Mouse (Mus musculus) thymus, adult 18-20 months (tissue): Measurements from ENCODE around the gene Veph1.

Source experiments
- DNase-seq, 2 experiments: peaks; one replicate each; pipeline ENCODE4 v3.0.0; 2022; ENCODE audit warnings: mixed read lengths in 2 of 2

The Veph1 gene

DNA sequence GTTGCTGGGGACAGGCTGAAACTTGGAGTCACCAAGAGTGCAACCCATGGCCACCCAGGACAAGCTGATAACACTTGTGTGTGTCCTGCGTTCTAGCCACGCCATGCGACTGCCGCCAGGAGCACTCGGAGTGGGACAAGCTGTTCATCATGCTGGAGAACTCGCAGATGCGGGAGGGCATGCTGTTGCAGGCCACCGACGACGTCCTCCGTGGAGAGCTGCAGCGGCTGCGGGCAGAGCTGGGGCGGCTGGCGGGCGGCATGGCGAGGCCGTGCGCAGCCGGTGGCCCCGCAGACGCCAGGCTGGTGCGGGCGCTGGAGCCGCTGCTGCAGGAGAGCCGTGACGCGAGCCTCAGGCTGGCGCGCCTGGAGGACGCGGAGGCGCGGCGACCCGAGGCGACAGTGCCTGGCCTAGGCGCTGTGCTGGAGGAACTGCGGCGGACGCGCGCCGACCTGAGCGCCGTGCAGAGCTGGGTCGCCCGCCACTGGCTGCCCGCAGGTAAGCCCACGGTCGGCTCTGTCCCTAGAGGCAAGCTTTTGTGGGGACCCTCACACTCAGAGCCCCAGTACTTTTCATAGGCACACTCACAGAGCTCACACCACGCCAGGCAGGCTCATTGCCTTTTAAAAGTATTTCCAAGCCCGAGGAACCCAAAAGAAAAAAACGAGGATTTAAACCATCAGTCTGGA, 75.9 kb downstream of the Veph1 start:
- no peak for DNase-seq

DNA sequence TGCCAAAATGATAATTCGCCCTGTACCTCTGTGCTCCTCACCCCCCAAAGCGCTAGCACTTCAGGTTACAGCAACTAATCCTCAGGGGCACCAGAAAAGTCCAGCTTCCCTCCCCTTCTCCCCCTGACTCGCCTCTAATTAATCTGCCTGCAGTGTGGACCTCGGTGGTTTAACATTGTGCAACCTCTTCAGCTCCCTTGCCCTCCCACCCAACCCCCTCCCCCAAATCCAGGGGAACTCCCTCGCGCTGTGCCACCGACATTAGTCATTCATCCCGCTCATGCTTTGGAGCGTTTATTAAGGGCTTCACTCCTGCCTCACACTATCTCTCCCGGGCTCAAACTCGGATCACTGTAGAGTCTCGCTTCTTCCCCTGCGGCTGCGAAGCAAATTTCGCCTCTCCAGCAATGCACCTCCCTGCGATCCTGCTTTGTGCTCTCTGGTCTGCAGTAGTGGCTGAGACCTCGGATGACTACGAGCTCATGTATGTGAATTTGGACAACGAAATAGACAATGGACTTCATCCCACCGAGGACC, 76.9 kb downstream of the Veph1 start, which contains the start of gene Ptx3:
Gene Ptx3, plus strand, starts transcription at position 256 of the 537 bp plus-strand sequence.
- no peak for DNase-seq

DNA sequence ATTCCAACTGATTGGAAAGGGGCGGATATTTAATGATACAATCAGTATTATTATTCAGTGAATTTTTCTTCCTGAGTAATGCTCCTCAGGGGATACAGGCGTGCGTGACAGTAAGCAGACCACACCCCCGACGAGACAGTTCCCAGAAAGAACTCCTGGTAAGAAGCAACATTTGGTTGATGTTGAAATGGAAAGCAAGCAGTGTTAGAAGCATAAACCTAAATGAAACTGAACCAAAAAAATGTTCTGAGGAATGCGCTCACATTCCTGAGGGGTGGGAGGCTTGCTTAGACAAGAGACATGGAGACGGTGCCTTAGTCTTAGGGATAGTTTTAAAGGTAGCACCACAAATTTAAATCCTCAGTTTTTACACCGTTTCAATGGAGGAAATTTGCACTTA, 80.9 kb downstream of the Veph1 start:
- no peak for DNase-seq

DNA sequence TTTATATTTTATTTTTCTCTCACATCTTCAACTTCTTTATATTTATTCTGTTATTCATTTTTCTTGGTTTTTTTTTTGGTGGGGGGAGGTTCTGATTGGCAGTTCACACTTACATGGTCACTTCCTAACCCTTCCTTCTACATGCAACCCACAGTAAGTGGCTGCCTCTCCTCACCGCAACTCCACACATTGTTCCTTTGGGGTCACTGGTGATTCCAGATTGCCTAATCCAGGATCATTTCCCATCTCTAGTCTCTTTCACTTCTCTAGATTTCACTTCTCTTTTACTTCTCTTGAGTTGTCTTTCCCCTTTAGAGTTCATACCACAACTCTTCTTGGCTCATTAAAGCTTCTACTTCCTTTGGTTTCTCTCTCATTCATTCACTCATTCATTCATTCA, 83.1 kb downstream of the Veph1 start:
- no peak for DNase-seq

DNA sequence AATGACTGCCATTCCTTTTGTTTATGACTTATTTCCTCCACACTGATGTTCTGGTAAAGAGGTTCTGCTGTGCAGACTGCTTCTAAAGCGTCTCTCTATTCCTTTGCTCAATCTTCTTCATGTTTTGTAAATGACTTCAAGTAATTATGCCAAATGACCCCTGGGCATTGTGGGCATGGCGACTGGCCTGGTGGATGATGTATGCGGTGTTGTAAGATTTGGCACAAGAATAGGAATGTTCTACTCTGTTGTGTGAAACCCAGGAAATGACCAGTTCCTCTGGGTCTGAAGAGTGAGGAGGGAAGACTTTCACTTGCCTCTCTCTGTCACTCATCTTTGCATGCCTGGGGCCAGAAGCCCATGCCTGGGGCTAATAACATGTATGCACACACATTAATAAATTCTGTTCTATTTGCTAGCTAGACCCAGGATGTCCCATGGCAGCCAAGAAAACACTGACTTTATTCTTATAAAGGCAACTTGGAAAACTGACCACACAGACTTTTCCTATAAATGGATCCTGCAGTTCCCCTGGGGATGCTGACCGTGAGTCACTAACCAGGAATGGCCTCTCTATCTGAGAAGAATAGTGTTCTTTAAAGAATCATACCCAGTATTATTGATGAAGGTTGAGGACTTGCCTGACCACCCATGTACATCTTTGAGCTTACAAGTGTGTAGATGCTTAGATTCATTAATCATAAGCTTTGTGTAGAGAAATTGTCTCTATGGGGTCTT, 87.6 kb downstream of the Veph1 start:
- no peak for DNase-seq

DNA sequence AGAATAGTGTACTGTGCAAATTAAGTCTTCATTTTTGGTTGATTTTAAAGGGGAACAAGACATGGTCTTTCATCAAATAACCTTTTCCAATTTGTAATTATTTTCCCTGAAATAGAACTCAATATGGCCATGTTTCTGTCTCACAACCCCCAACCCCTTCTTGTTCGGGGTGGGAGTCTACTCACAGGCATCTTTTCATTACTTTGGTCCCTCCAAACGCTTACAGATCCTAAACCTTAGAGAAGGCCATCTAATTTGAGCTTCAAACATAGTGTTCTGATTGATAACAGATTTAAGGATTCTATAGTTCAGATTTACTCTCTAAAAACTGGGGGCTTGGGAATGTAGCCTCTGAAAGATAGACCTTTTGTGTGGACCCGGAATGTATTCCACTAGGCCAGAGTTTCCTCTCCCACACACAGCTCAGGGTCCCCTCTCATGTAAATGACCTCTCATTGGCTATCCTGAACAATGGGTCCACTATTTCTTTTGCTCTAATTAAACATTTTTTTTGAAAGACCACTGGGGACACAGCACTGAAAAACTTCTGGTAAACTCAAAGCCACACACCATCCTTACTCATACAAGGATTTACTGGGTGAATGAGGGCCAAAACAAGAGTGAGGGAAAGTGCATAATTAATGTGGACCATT, 102.6 kb downstream of the Veph1 start:
- no peak for DNase-seq

DNA sequence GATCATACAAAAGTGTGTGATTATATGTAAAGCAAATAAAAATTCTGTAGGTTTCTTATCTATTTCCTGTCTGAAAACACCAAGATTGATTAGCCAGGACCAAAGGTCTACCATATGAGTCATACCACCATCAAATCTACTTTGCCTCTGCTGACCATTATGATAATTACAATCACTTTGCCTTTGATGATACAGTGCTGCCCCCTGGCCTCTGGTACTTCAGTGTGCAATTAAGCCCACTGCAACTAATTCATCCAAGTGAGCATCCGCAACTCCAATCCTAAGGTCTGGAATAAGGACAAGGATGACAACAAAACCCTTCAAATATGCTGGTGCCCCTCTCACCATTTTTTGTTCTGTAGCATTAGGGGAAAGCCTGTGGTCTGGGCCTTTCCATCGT, 117.0 kb downstream of the Veph1 start:
- DNase-seq: no peak

DNA sequence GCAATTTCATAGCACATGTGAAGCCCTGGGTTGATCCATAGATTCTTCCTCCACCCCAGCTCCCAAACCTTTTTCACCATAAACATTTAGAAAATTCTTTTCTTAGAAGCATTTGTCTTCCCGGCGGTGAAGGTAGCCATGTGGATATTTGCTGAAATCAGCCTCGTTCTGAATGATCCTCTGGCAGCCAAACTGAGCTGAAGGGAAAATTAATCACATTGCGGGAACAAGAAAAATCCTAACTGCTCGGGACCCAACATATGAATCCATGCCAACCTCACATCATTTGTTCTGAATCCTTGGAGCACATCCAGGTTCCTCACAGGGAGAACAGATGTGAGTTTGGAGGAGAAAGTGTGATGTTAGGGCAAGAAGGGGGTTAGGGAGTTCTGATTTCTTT, 123.7 kb downstream of the Veph1 start:
- no peak for DNase-seq

DNA sequence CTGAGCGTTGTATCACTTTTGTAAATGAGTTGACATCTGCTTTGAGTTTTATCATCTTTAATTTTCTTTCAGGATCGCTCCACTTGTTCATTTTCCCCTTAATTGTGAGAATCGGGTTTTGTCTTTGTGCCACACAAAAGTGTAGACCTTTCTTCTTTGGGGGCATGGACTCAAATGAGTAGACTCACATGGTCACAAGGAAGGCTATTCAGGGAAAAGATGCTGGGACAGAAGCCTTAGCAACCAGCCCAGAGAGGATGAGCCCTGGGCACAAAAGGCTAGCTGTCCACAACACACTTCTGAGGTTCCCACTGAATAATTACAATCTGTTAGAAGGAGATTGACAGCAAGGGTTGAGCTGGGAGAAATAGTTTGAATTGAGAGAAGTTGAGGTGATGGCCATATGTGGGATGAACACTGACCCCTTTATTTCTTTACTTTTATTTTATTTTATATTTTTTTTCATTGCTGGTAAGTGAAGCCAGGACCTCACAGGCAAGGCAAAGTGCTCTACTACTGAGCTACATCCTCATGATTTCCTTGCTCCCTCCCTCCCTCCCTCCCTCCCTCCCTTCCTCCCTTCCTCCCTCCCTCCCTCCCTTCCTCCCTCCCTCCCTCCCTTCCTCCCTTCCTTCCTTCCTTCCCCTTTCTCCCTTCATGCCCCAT, 126.6 kb downstream of the Veph1 start:
- DNase-seq: no peak

DNA sequence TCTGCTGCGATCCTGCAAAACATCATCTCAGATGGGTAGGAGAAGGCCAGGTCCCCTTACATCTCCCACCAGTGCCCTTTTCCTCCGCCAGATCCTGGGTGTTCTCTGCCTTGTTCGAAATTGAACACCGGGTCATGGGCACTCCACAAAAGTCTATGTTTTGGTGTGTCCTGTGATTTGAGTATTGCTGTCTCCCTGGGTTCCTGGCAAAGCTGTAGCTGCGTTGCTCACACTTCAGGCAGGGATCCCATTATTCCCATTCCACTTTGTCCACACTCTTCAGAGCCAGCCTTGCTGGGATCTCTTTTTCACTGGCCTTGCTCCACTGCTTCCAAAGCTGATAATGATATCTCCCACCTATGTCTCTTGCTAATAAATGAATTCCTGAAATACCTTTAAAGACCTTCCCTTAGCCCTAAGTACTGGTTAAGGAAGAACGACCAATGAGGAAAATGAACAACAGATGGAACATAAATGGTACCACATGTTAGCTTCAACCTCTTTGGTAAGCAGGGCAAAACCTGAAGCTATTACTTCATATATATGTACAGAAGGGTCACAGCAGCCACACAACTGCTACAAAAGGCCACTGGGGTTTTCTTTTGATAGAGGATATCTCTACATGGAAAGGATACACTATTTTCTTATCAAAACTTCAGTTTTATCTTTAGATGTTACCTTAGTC, 129.9 kb downstream of the Veph1 start:
- no peak for DNase-seq

DNA sequence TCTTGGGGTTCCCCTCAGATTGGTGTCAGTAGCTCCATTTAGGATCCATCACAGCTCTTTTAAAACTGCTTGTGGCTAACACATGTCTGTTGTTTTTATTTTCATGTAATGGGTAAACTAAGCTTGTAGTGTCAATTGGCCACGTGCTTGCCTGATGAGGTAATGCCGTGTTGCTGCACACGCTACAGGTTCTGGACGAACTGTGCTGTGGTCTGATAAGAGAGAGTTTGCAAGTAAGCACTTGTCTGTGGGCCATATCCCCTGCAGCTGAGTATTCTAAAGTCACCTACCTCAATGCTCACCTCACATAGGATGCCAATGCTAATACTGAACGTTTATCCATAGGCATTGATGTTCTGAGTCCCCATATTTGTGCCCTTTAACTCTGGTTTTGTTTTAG, 131.6 kb downstream of the Veph1 start:
- DNase-seq: no peak

DNA sequence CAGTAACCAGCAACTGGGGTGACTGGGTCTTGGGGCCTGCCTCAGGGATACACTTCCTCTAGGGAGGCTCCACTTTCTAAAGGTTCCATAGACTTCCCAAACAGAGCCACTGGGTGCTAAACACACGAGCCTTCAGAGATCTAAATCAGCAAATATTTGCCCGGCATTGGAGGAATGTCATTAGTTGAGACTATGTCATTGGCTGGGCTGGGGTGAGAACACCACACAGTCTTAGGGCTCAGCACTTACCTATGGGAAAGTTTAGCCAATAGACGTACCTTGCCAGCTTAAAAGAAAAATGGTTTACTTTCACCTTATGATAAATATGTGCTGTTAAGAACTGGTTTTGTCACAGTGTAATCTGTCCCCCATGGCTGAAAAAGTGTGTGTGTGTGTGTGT, 132.1 kb downstream of the Veph1 start:
- DNase-seq: no peak

DNA sequence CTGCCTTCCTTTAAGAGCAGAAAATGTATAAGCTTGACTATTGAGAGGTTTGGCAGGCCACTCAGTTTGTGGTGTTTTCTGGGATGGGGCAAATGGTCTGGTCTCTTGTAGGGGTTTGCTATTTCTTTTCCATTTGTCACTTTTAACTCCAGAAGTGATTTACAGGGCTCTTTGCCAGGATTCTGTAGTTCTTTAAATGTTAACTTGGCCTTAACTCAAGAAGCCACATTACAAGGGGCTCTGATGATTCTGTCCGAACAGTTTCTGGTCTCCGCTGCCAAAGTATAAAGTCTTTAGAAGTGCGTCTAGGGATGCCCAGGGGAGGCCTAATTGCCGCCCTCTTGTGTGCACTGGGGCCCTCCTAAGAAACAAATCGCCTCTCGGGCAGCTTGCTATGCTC, 134.0 kb downstream of the Veph1 start:
- no peak for DNase-seq

DNA sequence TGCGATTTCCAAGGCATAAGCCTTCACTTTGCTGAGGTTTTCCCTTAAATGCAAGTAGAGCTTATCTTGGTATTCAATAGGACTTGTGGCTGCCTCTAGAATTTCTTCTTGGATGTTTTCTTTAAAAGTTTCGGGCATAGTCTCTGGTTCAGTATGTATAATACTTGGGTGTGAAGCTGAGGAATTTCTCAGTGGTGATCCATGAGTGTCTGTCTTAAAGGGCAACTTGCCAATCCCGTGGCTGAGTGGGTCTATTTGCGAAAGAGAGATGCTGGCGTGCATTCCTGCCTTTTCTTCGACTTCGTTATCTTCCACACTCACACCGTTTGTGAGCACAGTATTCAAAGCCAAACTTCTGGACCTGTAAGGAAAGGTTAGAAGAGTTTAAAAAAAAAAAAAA, 138.7 kb downstream of the Veph1 start:
- DNase-seq: no peak

DNA sequence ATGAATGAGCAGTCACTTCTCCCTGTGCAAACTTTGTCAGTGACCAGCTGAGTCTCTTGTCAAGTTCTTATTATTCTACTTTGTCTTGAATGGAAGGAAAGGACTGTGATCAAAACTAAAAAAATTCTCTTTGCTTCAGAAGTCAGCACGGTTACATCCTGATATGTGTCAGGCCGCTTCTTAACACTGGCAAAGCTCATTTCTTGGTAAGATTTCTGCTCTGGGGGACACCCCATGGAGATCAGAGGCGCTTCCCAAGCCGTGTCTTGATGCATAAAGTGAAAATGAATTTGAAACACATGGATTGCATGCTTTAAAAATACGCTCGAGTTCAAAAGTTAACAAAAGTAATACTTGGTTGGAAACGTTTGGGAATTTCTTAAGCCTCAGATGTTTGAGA, 159.0 kb downstream of the Veph1 start:
- DNase-seq: no peak

DNA sequence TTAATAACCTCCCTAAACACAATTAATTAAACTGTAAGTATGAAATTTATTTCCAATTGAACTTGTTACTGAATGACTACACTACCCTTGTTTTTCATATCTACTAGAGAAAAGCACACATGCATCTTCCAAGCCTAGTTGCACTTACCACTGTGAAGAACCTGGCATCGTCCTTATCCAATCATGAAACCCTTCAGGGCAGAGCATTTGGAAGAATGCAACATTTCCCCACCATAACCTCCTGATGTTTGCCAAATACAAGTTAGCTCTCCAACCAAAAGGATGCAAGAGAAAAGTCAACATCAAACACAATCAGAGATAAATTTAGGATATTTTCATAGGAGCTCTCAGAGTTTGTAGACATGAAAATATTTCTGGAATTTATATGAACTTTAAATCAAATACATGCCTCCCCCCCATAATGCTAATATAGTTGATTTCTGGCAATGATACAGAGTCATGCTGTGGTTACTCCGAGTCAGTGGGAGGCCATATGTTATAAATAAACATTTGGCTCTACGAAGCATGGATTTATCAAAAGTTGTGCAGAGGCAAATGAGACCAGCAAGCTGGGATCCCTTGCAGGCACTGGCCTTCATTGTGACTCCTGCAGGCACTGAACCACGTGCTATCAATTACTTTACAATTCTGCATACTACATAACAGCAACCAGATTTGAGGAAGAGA, 165.2 kb downstream of the Veph1 start:
- DNase-seq: no peak

DNA sequence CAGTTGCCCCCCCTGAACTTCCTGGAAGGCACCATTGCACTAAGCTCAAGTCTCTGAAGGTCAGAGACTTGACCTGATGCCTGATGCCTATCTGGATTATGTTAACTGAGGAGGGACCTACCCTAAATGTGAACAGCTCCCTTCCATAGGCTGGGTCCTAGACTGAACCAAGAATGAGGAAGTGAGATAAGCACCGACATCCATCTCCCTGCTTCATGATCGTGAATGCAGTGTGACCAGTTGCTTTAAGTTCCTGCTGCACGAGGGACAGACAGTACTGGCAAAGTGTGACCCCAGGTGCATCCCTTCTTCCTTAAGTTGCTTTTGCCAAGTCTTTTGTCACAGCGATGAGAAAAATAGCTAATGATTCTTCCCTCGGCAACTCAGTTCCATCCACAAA, 166.9 kb downstream of the Veph1 start:
- no peak for DNase-seq

DNA sequence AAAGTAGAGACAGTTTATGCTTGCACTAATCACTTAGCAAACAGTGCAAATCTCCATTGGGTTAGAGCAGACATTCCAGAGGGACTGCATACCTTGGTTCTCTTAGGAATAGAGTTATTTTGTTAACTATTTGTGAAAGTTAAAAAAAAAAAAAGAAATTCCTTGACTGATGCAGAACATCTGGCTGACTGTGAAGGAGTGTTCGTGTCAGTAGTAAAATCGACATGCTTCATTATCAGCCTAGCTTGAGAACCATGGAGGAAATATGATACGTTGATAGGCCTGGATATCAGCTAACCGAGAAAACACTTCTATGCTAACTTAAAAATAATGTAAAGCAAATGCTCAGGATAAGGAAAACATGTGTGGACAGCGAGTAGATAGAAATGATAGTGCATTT, 191.1 kb downstream of the Veph1 start:
- DNase-seq: no peak

DNA sequence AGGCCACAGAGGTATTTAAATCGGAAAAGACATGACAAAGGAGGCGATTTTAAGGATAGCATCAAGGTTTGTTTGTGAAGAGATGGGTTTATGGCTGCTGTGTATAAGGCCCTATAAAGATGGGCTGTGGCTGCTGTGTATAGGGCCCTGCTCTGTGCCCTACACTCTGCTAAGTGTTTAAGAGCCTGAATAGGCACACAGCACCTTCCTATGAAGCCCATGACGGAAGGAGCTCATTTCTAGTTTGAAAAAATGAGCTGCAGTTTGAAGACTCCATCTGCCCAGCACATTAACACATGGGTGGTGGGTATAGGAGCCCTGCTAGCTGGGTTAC, 194.1 kb downstream of the Veph1 start:
- DNase-seq: no peak

DNA sequence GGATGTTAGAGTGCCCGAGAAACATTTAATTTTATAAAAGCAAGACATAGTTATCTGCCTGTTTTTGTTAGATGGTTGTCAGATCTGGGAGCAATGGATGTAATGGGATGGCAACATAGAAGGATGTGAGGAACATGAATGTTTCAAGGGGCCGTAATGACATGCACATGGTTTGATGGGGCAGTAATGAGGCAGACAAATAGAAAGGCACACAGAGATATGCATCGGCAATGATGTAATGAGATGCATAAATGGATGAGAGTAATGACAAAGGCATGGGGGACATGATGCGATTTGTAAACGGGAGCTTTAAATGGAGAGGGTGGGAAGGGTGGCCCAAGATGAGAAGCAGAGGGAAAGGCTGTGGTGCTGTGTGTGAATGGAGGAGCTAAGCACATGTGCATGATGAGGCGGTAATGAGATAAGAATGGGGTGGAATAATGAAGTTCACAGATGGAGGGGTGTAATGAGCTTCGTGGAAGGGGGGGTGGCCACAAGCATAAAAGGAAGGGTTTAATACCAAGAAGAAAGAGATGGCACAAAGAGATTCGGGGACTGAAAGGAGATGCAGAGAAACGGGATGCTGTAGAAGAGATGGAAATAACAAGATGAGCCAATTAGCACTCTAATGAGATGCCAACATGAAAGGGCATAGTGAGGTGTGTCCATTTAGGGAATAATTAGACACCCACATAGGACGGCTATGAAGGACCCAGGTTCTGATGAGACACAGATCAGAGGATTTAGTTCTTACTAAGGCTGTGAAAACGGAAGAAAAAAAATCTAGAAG, 194.6 kb downstream of the Veph1 start:
- DNase-seq: no peak

DNA sequence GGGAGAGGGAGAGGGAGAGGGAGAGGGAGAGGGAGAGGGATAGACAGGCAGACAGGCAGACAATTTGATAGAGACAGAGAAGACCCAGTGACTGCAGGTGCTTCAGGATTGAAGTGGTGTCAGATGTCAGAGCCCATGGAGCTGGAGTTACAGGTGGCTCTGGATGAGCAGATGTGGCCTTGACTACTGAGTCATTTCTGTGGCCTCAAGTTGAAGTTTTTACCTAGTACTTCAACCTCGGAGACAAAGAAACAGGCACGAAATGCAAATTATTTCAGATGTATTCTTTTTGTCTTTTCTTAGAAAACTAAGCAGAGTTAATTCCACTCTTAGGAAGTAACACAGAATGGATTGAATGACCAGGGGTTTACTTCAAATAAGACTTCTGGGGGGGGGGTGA, 195.6 kb downstream of the Veph1 start:
- no peak for DNase-seq
